Mouse (Mus musculus): ENCODE results near the gene Keap1. TPM values are rescaled to one million over a fixed set of nuclear protein-coding genes. Genes with fewer than 3 reads are reported as not detected.
"Not testable (repeated sequence)": the region's sequence is repeated elsewhere in the genome, so short reads cannot be mapped to it uniquely, and the experiment has no call there.

The Keap1 gene
- polyA plus RNA-seq, 1 experiment from 2014 or later = 69.9 TPM

DNA sequence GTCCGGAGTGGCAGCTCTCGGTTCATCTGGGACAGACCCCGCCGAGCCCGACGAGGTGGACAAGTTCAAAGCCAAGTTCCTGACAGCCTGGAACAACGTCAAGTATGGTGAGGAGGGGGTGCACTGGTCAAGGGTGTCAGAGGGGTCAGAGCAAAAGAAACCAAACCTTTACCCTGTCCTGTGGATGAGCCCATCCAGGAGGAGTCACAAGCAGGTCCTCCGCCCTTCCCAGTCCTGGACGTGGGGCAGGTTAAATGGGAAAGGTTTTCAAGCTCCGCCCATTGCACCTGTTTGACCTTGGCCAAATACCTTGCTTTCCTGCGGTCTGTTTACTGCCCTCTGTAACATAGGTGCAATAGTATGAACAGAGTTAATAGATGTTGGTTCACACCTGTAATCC is 26.4 kb upstream of the Keap1 start:
- peak overlapping the region; percentile 93 for H3K4me3 ChIP-seq (ENCODE audit: low read depth, low read length)
- H3K36me3 ChIP-seq (ENCODE audit: control insufficient read depth, insufficient read depth, low read length) = peaks cover 7% of the 10 kb centered on the region; the same call in 1 of the 2 replicates
- peak overlapping the region; percentile 77 for H3K27ac ChIP-seq (ENCODE audit: low read length)
- peak overlapping the region; percentile 92 for H3K4me2 ChIP-seq (ENCODE audit: low read length)
- H3K27me3 ChIP-seq (ENCODE audit: control insufficient read depth, insufficient read depth, low read depth, low read length) = no peaks in the 10 kb centered on the region
- no peak; the same call in 1 of the 2 replicates for ATAC-seq
- H3K9me3 ChIP-seq (replicated peaks; ENCODE audit: control insufficient read depth, low read length, poor library complexity, severe bottlenecking) = no peaks in the 10 kb centered on the region
- peak overlapping the region; percentile 93 for H3K9ac ChIP-seq (ENCODE audit: low read depth, low read length)
- H3K4me1 ChIP-seq (ENCODE audit: control insufficient read depth, insufficient read depth, low read length) = peaks cover 18% of the 10 kb centered on the region
- WGBS = 7% methylated on average over 11 of the region's 11 CpGs

DNA sequence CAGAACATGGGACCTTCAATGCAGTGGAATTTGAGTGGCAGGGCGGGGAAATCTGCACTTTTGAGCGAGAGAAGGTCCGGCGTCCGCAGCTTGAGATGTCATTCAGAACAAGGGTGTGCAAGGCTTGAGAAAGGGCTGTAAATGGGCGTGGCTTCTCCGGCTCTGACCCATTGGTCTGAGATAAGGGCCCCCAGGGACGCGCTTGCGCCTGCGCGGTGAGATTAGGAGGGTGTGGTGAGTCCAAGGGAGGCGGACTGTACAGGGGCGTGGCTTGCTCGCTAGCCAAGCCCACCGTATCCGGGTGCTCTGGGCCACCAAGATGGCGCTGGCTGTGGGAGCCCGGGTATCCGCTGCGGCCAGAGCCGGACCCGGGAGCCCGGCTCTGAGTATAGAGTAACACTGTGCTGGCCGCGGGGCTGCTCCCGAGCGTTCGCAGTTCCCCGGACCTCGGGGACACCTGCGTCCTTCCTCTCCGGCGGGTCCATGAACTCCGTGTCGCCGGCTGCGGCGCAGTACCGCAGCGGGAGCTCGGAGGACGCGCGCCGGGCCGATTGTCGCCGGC is 25.9 kb upstream of the Keap1 start, which contains the start of gene Atg4d:
Gene Atg4d, plus strand, starts transcription at position 294 of the 562 bp plus-strand sequence.
- Histone ChIP-seq H3K9ac (ENCODE audit: low read depth, low read length) (peak within 1 kb of the TSS; percentile 93), H3K4me2 (ENCODE audit: low read length) (peak within 1 kb of the TSS; percentile 92), H3K9me3 (replicated peaks; ENCODE audit: control insufficient read depth, low read length, poor library complexity, severe bottlenecking) (no peaks in the 10 kb centered on the region), H3K27me3 (ENCODE audit: control insufficient read depth, insufficient read depth, low read depth, low read length) (no peaks in the 10 kb centered on the region), H3K4me3 (ENCODE audit: low read depth, low read length) (peak within 1 kb of the TSS; percentile 93), H3K36me3 (ENCODE audit: control insufficient read depth, insufficient read depth, low read length) (peaks cover 6% of the 10 kb centered on the region; the same call in 1 of the 2 replicates), H3K27ac (ENCODE audit: low read length) (peak within 1 kb of the TSS; percentile 78), H3K4me1 (ENCODE audit: control insufficient read depth, insufficient read depth, low read length) (peaks cover 18% of the 10 kb centered on the region)
- WGBS = under 1% methylated on average over 49 of the region's 49 CpGs
- peak; percentile 96 for ATAC-seq

DNA sequence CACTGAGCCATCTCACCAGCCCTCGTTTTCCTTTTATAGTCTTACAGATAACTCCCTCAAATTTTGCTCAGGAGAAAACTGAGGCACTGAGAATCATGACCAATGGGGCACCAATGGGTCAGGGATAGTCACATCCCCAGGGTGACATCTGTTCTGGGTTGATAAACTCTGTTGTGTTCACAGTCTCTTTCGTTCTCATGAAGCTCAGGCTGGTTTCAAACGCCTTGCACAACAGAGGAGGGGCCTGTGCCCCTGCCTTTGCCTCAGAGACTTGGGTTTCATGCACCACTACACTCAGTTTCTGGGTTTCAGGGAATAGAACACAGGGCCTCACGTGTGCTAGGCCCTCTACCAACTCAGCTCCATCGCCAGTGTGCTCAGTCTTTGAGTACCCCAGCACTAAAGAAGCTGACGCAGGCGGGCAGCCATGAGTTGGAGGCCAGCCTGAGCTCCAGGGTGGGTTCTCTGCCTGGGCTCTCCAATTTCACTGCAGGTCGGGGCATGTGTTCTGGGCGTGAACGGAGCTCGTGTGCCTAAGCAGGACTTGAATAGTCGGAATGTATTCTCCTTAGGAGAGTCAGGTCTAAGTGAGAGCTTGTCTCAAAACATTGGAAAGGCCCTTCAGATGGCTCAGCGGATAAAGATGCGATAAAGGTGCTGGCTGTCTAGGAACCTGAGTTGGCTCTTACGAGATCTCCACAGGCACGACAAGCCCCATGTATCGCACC is 25.3 kb upstream of the Keap1 start:
- ATAC-seq = peak; percentile 21
- peaks cover 18% of the 10 kb centered on the region for H3K4me1 ChIP-seq (ENCODE audit: control insufficient read depth, insufficient read depth, low read length)
- H3K27ac ChIP-seq (ENCODE audit: low read length) = peak overlapping the region; percentile 78
- 18% methylated on average over 17 of the region's 17 CpGs for WGBS
- no peaks in the 10 kb centered on the region for H3K9me3 ChIP-seq (replicated peaks; ENCODE audit: control insufficient read depth, low read length, poor library complexity, severe bottlenecking)
- peaks cover 6% of the 10 kb centered on the region; the same call in 1 of the 2 replicates for H3K36me3 ChIP-seq (ENCODE audit: control insufficient read depth, insufficient read depth, low read length)
- peak overlapping the region; percentile 93 for H3K4me3 ChIP-seq (ENCODE audit: low read depth, low read length)
- H3K4me2 ChIP-seq (ENCODE audit: low read length) = peak overlapping the region; percentile 92
- peak overlapping the region; percentile 93 for H3K9ac ChIP-seq (ENCODE audit: low read depth, low read length)
- no peaks in the 10 kb centered on the region for H3K27me3 ChIP-seq (ENCODE audit: control insufficient read depth, insufficient read depth, low read depth, low read length)

DNA sequence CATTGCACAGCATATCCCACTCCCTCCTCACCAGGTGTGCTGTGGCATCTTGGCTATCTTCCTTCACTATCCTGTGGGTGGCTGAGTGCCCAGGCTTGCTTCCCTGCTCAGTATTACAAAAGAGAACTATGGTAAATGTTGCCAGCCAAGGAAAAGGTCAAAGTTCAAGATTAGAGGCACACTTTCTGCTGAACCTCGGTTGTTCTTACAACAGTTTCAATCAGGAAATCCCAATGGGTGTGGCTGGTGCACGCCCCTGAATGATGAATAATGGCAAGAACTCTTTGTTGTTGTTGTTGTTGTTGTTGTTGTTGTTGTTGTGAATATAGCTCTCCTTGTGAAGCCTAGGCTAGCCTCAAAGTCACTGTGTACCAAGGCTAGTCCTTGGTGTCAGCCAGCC is 22.7 kb upstream of the Keap1 start:
- no peak overlapping the region for H3K27ac ChIP-seq (ENCODE audit: low read length)
- H3K4me1 ChIP-seq (ENCODE audit: control insufficient read depth, insufficient read depth, low read length) = peaks cover 16% of the 10 kb centered on the region
- no peaks in the 10 kb centered on the region for H3K9me3 ChIP-seq (replicated peaks; ENCODE audit: control insufficient read depth, low read length, poor library complexity, severe bottlenecking)
- peaks cover under 1% of the 10 kb centered on the region; the same call in 1 of the 2 replicates for H3K36me3 ChIP-seq (ENCODE audit: control insufficient read depth, insufficient read depth, low read length)
- 63% methylated on average over 2 of the region's 2 CpGs for WGBS
- H3K27me3 ChIP-seq (ENCODE audit: control insufficient read depth, insufficient read depth, low read depth, low read length) = no peaks in the 10 kb centered on the region
- H3K4me2 ChIP-seq (ENCODE audit: low read length) = no peak overlapping the region
- no peak overlapping the region for H3K9ac ChIP-seq (ENCODE audit: low read depth, low read length)
- ATAC-seq = no peak
- H3K4me3 ChIP-seq (ENCODE audit: low read depth, low read length) = no peak overlapping the region

DNA sequence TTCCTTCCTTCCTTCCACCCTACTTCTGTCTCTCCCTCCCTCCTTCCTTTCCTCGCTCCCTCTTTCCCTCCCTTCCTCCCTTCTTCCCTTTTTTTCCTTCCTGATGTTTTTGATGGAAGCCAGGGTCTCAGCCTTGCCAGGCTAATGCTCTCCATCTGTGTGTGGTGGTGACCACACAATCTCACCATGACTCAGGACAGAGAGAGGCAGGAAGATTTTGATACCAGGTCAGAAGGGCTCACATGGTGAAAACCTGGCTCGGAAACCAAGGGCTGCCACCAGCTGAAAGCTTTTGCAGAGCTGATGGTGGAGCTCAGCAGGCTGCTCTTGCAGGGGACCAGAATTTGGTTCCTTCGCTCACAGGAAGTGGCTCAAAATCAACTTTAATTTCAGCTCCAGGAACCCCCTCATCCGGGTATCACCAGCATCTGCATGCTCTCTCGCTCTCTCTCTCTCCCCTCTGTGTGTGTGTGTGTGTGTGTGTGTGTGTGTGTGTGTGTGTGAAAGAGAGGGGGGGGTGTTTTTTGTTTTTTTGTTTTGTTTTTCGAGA is 21.4 kb upstream of the Keap1 start:
- Histone ChIP-seq H3K4me2 (ENCODE audit: low read length) (no peak overlapping the region), H3K9me3 (replicated peaks; ENCODE audit: control insufficient read depth, low read length, poor library complexity, severe bottlenecking) (no peaks in the 10 kb centered on the region), H3K36me3 (ENCODE audit: control insufficient read depth, insufficient read depth, low read length) (no peaks in the 10 kb centered on the region), H3K27ac (ENCODE audit: low read length) (no peak overlapping the region), H3K27me3 (ENCODE audit: control insufficient read depth, insufficient read depth, low read depth, low read length) (no peaks in the 10 kb centered on the region), H3K4me3 (ENCODE audit: low read depth, low read length) (no peak overlapping the region), H3K9ac (ENCODE audit: low read depth, low read length) (no peak overlapping the region), H3K4me1 (ENCODE audit: control insufficient read depth, insufficient read depth, low read length) (peaks cover 4% of the 10 kb centered on the region; the same call in 1 of the 2 replicates)
- no peak for ATAC-seq
- 88% methylated on average over 6 of the region's 6 CpGs for WGBS

DNA sequence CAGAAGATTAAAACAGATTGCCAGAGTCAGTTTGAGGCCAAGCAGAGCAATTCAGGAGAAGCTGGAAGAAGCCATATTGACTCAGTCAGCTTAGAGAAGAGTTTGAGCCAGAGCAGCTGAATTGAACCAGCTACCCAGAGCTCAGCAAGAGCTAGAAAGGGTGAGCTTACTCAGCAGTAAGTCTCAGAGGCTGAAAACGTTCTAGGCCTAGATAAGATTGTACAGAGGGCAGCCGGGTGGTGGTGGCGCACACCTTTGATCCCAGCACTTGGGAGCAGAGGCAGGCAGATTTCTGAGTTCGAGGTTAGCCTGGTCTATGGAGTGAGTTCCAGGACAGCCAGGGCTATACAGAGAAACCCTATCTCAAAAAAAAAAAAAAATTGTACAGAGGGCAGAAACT is 17.2 kb upstream of the Keap1 start:
- H3K9ac ChIP-seq (ENCODE audit: low read depth, low read length); H3K4me1 ChIP-seq (ENCODE audit: control insufficient read depth, insufficient read depth, low read length); H3K27ac ChIP-seq (ENCODE audit: low read length); H3K4me3 ChIP-seq (ENCODE audit: low read depth, low read length); H3K4me2 ChIP-seq (ENCODE audit: low read length); H3K9me3 ChIP-seq (replicated peaks; ENCODE audit: control insufficient read depth, low read length, poor library complexity, severe bottlenecking); H3K27me3 ChIP-seq (ENCODE audit: control insufficient read depth, insufficient read depth, low read depth, low read length); H3K36me3 ChIP-seq (ENCODE audit: control insufficient read depth, insufficient read depth, low read length); ATAC-seq: not testable (repeated sequence)
- 78% methylated on average over 4 of the region's 4 CpGs for WGBS

- no peak overlapping the region for H3K4me3 ChIP-seq (ENCODE audit: low read depth, low read length)
- H3K9me3 ChIP-seq (replicated peaks; ENCODE audit: control insufficient read depth, low read length, poor library complexity, severe bottlenecking) = no peaks in the 10 kb centered on the region
- no peak for ATAC-seq
- H3K4me2 ChIP-seq (ENCODE audit: low read length) = no peak overlapping the region
- H3K27ac ChIP-seq (ENCODE audit: low read length) = no peak overlapping the region
- no peak overlapping the region for H3K9ac ChIP-seq (ENCODE audit: low read depth, low read length)
- no peaks in the 10 kb centered on the region for H3K36me3 ChIP-seq (ENCODE audit: control insufficient read depth, insufficient read depth, low read length)
- H3K27me3 ChIP-seq (ENCODE audit: control insufficient read depth, insufficient read depth, low read depth, low read length) = peaks cover 8% of the 10 kb centered on the region
- no peaks in the 10 kb centered on the region for H3K4me1 ChIP-seq (ENCODE audit: control insufficient read depth, insufficient read depth, low read length)
Measured at GRCm38 (mm10) chr9:21254690-21255089, 15.5 kb upstream of the Keap1 start.

DNA sequence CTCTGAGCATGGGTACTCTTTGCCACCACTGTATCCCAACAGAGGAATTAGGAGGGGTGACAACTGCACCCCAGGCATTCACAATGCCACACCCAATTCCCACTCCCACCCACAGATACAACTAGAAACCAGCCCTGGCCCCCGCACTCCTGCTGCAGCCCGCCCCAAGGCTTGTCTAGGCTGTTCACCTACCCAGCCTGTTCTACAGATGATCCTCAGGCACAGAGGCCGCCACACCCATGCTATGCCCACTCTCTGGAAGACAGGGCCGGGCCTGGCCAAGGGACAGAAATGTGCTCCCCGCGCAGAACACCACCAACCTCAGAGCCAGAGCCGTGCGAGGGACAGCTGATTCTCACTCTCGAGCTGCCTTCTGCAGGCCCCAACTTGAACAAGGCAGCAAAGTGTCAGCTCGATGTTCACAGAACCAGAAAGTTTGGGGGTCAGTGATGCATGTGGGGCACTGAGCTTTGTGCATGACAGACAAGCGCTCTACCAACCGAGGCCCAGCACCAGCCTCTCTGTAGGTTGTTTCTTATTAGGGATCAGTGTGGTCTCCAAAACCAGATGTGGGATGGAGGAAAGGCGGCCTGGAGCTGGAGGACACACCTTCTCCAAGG is 12.1 kb upstream of the Keap1 start:
- H3K36me3 ChIP-seq (ENCODE audit: control insufficient read depth, insufficient read depth, low read length) = no peaks in the 10 kb centered on the region
- H3K4me1 ChIP-seq (ENCODE audit: control insufficient read depth, insufficient read depth, low read length) = peaks cover 4% of the 10 kb centered on the region; the same call in 1 of the 2 replicates
- H3K27ac ChIP-seq (ENCODE audit: low read length) = no peak overlapping the region
- H3K4me3 ChIP-seq (ENCODE audit: low read depth, low read length) = no peak overlapping the region
- H3K9me3 ChIP-seq (replicated peaks; ENCODE audit: control insufficient read depth, low read length, poor library complexity, severe bottlenecking) = no peaks in the 10 kb centered on the region
- H3K4me2 ChIP-seq (ENCODE audit: low read length) = no peak overlapping the region
- ATAC-seq = no peak
- H3K9ac ChIP-seq (ENCODE audit: low read depth, low read length) = no peak overlapping the region
- 69% methylated on average over 13 of the region's 13 CpGs for WGBS
- peaks cover 37% of the 10 kb centered on the region for H3K27me3 ChIP-seq (ENCODE audit: control insufficient read depth, insufficient read depth, low read depth, low read length)

DNA sequence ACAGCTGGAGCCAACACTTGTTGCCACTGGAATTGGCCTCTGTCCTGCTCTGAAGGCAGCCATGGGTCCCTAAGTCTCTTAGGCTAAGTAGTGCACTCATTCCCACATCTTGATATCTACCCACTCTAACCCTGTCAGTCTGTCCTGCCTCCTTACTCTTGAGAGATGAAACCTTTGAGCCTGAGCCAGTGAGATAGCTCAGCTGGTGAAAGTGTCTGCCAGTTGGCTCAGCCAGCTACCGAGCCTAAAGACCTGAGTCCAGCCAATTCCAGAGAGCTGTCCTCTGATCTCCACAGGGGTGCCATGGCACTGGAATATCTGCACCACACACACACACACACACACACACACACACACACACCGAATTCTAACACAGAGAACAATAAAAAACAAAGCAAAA is 11.3 kb upstream of the Keap1 start:
- H3K4me1 ChIP-seq (ENCODE audit: control insufficient read depth, insufficient read depth, low read length) = peaks cover 4% of the 10 kb centered on the region; the same call in 1 of the 2 replicates
- H3K27ac ChIP-seq (ENCODE audit: low read length) = no peak overlapping the region
- ATAC-seq = no peak
- WGBS = 36% methylated on average over 2 of the region's 2 CpGs
- H3K27me3 ChIP-seq (ENCODE audit: control insufficient read depth, insufficient read depth, low read depth, low read length) = peaks cover 42% of the 10 kb centered on the region
- no peaks in the 10 kb centered on the region for H3K9me3 ChIP-seq (replicated peaks; ENCODE audit: control insufficient read depth, low read length, poor library complexity, severe bottlenecking)
- H3K9ac ChIP-seq (ENCODE audit: low read depth, low read length) = no peak overlapping the region
- no peak overlapping the region for H3K4me2 ChIP-seq (ENCODE audit: low read length)
- H3K36me3 ChIP-seq (ENCODE audit: control insufficient read depth, insufficient read depth, low read length) = no peaks in the 10 kb centered on the region
- no peak overlapping the region for H3K4me3 ChIP-seq (ENCODE audit: low read depth, low read length)
